ENCODE assay signal across 19 mouse cellular contexts in the genomic region with DNA sequence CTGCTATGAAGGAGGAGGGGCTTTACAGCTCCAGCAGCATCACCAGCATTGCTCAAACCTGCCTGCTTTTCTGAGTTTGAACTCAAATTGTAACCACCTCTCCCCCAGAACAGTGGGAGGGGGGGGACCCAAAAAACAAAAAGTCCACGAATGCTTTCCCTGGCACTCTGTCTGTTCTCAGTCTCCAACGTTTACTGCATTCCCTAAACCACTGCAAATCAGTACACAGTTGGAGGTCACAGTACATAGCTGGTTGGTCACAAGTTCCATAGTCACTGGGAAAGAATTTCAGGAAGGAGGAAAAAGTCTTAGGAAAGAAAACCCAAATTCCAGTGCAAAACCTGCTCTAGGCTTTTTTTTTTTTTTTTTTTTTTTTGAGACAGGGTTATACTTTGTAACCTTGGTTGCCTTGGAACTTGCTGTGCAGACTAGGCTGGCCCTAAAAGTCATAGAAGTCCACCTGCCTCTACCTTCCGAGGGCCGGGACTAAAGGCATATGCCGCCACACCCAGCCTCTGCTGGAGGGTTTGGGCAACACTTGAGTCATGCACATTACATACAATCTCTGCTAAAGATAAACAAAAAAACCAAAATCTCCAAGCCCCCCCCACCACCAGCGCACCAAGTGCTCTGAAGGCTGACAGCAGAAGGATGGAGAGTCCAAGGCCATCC. TPM values are rescaled to one million over a fixed set of nuclear protein-coding genes. Genes with fewer than 3 reads are reported as not detected.
A peak's percentile ranks its signal among the peaks of the same experiment; 100 is the strongest.
DNase-seq lines count a peak whose midpoint lies in the region; ATAC-seq and TF ChIP-seq lines count a peak whose summit lies in the region.
"Had no signal": no experiment of that assay in that cellular context is flagged by ENCODE, and none has a peak within 500 bp of the region (broad histone marks: within the 10 kb centered on the region; RNA-seq: fewer than 3 reads in every experiment).

No protein-coding gene starts in this region.

- H3K4me2 ChIP-seq in forebrain, embryonic 11.5 days (ENCODE audit: low read depth, low read length, severe bottlenecking): no peak overlapping the region
- H3K4me2 ChIP-seq in forebrain, embryonic 13.5 days: no peak overlapping the region
- H3K4me2 ChIP-seq in lung, postnatal 0 days (replicated peaks; ENCODE audit: low read depth, low read length): no peak overlapping the region
- H3K4me2 ChIP-seq: heart, embryonic 12.5 days; hindbrain, embryonic 14.5 days had no signal

- H3K27ac ChIP-seq in forebrain, embryonic 11.5 days (ENCODE audit: low read depth, low read length): no peak overlapping the region
- no peak overlapping the region for H3K27ac ChIP-seq in forebrain, embryonic 13.5 days
- no peak overlapping the region for H3K27ac ChIP-seq in lung, postnatal 0 days (ENCODE audit: low read length)
- H3K27ac ChIP-seq: embryonic facial prominence, embryonic 10.5 days; forebrain, embryonic 10.5 days; hindbrain, embryonic 10.5 days; hindbrain, embryonic 14.5 days had no signal

- H3K4me3 ChIP-seq in forebrain, embryonic 11.5 days (ENCODE audit: low read depth, low read length): no peak overlapping the region
- H3K4me3 ChIP-seq in forebrain, embryonic 13.5 days: no peak overlapping the region
- H3K4me3 ChIP-seq in lung, postnatal 0 days (ENCODE audit: low read depth, low read length): no peak overlapping the region
- H3K4me3 ChIP-seq: embryonic facial prominence, embryonic 10.5 days; erythroblast, embryonic 14.5 days; forebrain, embryonic 10.5 days; heart, embryonic 12.5 days; hindbrain, embryonic 10.5 days had no signal

- no peaks in the 10 kb centered on the region for H3K27me3 ChIP-seq in forebrain, embryonic 11.5 days (ENCODE audit: control insufficient read depth, insufficient read depth, low read length)
- H3K27me3 ChIP-seq in forebrain, embryonic 13.5 days: no peaks in the 10 kb centered on the region
- H3K27me3 ChIP-seq in lung, postnatal 0 days (replicated peaks; ENCODE audit: insufficient read depth, low read length): no peaks in the 10 kb centered on the region
- H3K27me3 ChIP-seq: heart, embryonic 12.5 days had no signal

- no peaks in the 10 kb centered on the region for H3K4me1 ChIP-seq in forebrain, embryonic 11.5 days (replicated peaks; ENCODE audit: control insufficient read depth, insufficient read depth, low read length)
- no peaks in the 10 kb centered on the region for H3K4me1 ChIP-seq in forebrain, embryonic 13.5 days
- no peaks in the 10 kb centered on the region; the same call in 1 of the 2 replicates for H3K4me1 ChIP-seq in lung, postnatal 0 days (ENCODE audit: insufficient read depth, low read depth, low read length)
- H3K4me1 ChIP-seq: forebrain, embryonic 10.5 days had no signal

- peaks cover 9% of the 10 kb centered on the region for H3K36me3 ChIP-seq in forebrain, embryonic 11.5 days (ENCODE audit: control insufficient read depth, insufficient read depth, low read length)
- peaks cover 66% of the 10 kb centered on the region for H3K36me3 ChIP-seq in forebrain, embryonic 13.5 days (ENCODE audit: poor library complexity, severe bottlenecking)
- peaks cover 12% of the 10 kb centered on the region for H3K36me3 ChIP-seq in lung, postnatal 0 days (ENCODE audit: insufficient read depth, low read length)

- H3K9me3 ChIP-seq in forebrain, embryonic 11.5 days (ENCODE audit: control insufficient read depth, low read length): no peaks in the 10 kb centered on the region
- H3K9me3 ChIP-seq in forebrain, embryonic 13.5 days (replicated peaks): no peaks in the 10 kb centered on the region
- H3K9me3 ChIP-seq in lung, postnatal 0 days (ENCODE audit: low read length): no peaks in the 10 kb centered on the region
- H3K9me3 ChIP-seq: embryonic facial prominence, embryonic 10.5 days; forebrain, embryonic 10.5 days; heart, embryonic 12.5 days; hindbrain, embryonic 10.5 days had no signal

- no peak for ATAC-seq in forebrain, embryonic 11.5 days (replicated peaks; ENCODE audit: low FRiP score)
- no peak for ATAC-seq in forebrain, embryonic 13.5 days
- ATAC-seq in lung, postnatal 0 days: no peak
- no peak for ATAC-seq in frontal cortex, adult (ENCODE audit: low TSS enrichment)
- ATAC-seq: activated CD4-positive, CD25-positive, alpha-beta regulatory T cell, adult 4 months; forebrain, embryonic 16.5 days had no signal

- DNase-seq in forebrain, embryonic 11.5 days (ENCODE audit: low spot score): peak; percentile 42
- peak; percentile 35 for DNase-seq in lung, postnatal 0 days (ENCODE audit: low spot score)
- no peak for DNase-seq in lung, adult 18-20 months
- DNase-seq in NIH3T3 (ENCODE audit: low read depth): peak; percentile 66
- DNase-seq in cerebellum, postnatal 14 days: no peak
- DNase-seq: adrenal gland, postnatal 25 days; cerebellum, adult 18-20 months; cerebellum, adult 9-11 months; gastrocnemius, postnatal 14 days had no signal

- WGBS in forebrain, embryonic 11.5 days: 96% methylated on average over 6 of the region's 6 CpGs
- 90% methylated on average over 6 of the region's 6 CpGs for WGBS in forebrain, embryonic 13.5 days
- WGBS in lung, postnatal 0 days: 56% methylated on average over 6 of the region's 6 CpGs

- no peak for TF ChIP-seq CTCF in lung, postnatal 0 days (IDR thresholded peaks at IDR 0.05)

- TF ChIP-seq EP300 in lung, postnatal 0 days (IDR thresholded peaks at IDR 0.05): no peak; the same call in 1 of the 2 replicates

- H3K9ac ChIP-seq in forebrain, embryonic 11.5 days (ENCODE audit: low read length): no peak overlapping the region
- no peak overlapping the region for H3K9ac ChIP-seq in forebrain, embryonic 13.5 days
- H3K9ac ChIP-seq in lung, postnatal 0 days (replicated peaks; ENCODE audit: low read depth): no peak overlapping the region
- H3K9ac ChIP-seq: heart, embryonic 12.5 days; hindbrain, embryonic 14.5 days had no signal

RNA-seq across cellular contexts. Expression of gene F2r, which starts 9.7 kb away (rescaled TPM):
- 121 and 122 TPM in 2 replicates for polyA plus RNA-seq in forebrain, embryonic 11.5 days (2014; fragmentation: Nextera tagmentation; extraction: Ambion mirVana)
- 92.3 and 95.1 TPM in 2 replicates for polyA plus RNA-seq in forebrain, embryonic 13.5 days (2015; fragmentation: Nextera tagmentation; extraction: Ambion mirVana)
- polyA plus RNA-seq in lung, postnatal 0 days (2015; fragmentation: Nextera tagmentation; extraction: Ambion mirVana): 118 and 134 TPM in 2 replicates

Comparison
In these comparisons a context has a peak if more than half of its experiments do, and no peak if none do; other contexts are left out.
1. DNase-seq: peak in forebrain, embryonic 11.5 days (single experiment), lung, postnatal 0 days (single experiment) and NIH3T3 (single experiment); none in lung, adult 18-20 months (0 of 2) and cerebellum, postnatal 14 days (0 of 2).